Mouse (Mus musculus) CD4-positive helper T cell, adult 2 months (primary cell): ENCODE results near the gene Gipc2.
"Not testable (repeated sequence)": the region's sequence is repeated elsewhere in the genome, so short reads cannot be mapped to it uniquely, and the experiment has no call there.

ENCODE experiments used
- DNase-seq: peaks from one replicate; pipeline ENCODE4 v3.0.0-alpha.2; 2012; ENCODE audit warnings: low read depth, missing footprints, low spot score

Gipc2 gene

GRCm38 (mm10) chr3:152155296-152155948, 10.6 kb downstream of the Gipc2 start:
- DNase-seq: no peak

- no peak for DNase-seq
These were observed 11.9 kb downstream of the Gipc2 start for GRCm38 (mm10) chr3:152154095-152154494.

GRCm38 (mm10) chr3:152153152-152153551, 12.9 kb downstream of the Gipc2 start:
- no peak for DNase-seq

- DNase-seq: no peak
These were observed 13.6 kb downstream of the Gipc2 start for GRCm38 (mm10) chr3:152152483-152152804.

- no peak for DNase-seq
These were observed 14.1 kb downstream of the Gipc2 start for GRCm38 (mm10) chr3:152151725-152152482.

GRCm38 (mm10) chr3:152149863-152150262, 16.2 kb downstream of the Gipc2 start:
- DNase-seq: no peak

- no peak for DNase-seq
These were observed 16.6 kb downstream of the Gipc2 start for GRCm38 (mm10) chr3:152149449-152149848.

- DNase-seq: no peak
These were observed 18.8 kb downstream of the Gipc2 start for GRCm38 (mm10) chr3:152147085-152147831.

GRCm38 (mm10) chr3:152145186-152145585, 20.8 kb downstream of the Gipc2 start:
- DNase-seq: no peak

GRCm38 (mm10) chr3:152142989-152143695, 22.9 kb downstream of the Gipc2 start:
- DNase-seq: no peak

GRCm38 (mm10) chr3:152142146-152142545, 23.9 kb downstream of the Gipc2 start:
- DNase-seq: no peak

- not testable (repeated sequence) for DNase-seq
These were observed 26.7 kb downstream of the Gipc2 start for GRCm38 (mm10) chr3:152139308-152139707.

GRCm38 (mm10) chr3:152136106-152136505, 29.9 kb downstream of the Gipc2 start:
- not testable (repeated sequence) for DNase-seq

GRCm38 (mm10) chr3:152133621-152134020, 32.4 kb downstream of the Gipc2 start:
- no peak for DNase-seq

GRCm38 (mm10) chr3:152130963-152131362, 35.1 kb downstream of the Gipc2 start:
- no peak for DNase-seq

- not testable (repeated sequence) for DNase-seq
These were observed 36.6 kb downstream of the Gipc2 start for GRCm38 (mm10) chr3:152129426-152129825.

GRCm38 (mm10) chr3:152128631-152129030, 37.4 kb downstream of the Gipc2 start:
- DNase-seq: no peak

- DNase-seq: no peak
These were observed 38.9 kb downstream of the Gipc2 start for GRCm38 (mm10) chr3:152127144-152127543.

GRCm38 (mm10) chr3:152122720-152123119, 43.3 kb downstream of the Gipc2 start:
- DNase-seq: no peak

GRCm38 (mm10) chr3:152122101-152122500, 43.9 kb downstream of the Gipc2 start:
- DNase-seq: no peak

GRCm38 (mm10) chr3:152121169-152122009, 44.6 kb downstream of the Gipc2 start:
- no peak for DNase-seq
